In the genomic region with DNA sequence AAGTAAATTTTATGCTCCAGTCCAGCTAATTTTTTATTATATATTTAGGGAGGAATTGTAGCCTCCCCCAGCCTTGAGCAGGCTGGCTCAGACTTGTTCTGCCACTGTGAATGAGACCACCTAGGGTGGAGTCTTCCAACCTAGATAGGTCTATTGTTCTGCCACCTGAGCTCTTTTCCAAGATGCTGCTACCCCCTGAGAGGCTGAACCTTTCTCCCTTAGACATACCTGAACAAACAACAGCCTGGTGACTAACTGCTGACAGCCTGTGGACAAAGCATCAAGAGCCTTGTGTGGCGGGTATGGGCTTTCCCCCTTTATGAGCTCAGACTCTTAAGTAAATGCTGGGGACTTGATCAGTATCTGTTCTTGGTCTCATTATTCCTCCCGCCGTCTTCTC, we compare ENCODE assay signal across 29 mouse cellular contexts. TPM values are rescaled to one million over a fixed set of nuclear protein-coding genes. Genes with fewer than 3 reads are reported as not detected.
"Had no signal": no experiment of that assay in that cellular context is flagged by ENCODE, and none has a peak within 500 bp of the region (broad histone marks: within the 10 kb centered on the region; RNA-seq: fewer than 3 reads in every experiment).

No protein-coding gene starts in this region.

RNA-seq across cellular contexts. Expression of a gene that starts 54.0 kb away (rescaled TPM):
- total RNA-seq: common myeloid progenitor, adult 5-6 weeks; forebrain, postnatal 0 days; gastrocnemius, adult 18-20 months; gastrocnemius, adult 2 months; gastrocnemius, adult 8-10 months; gastrocnemius, postnatal 10 days; gastrocnemius, postnatal 14 days; gastrocnemius, postnatal 25 days; gastrocnemius, postnatal 36 days; gastrocnemius, postnatal 4 days; granulocyte monocyte progenitor cell, adult 5-6 weeks; heart, adult 18-20 months; heart, adult 2 months; heart, adult 8-10 months had no signal
- polyA plus RNA-seq: embryonic facial prominence, embryonic 10.5 days; embryonic facial prominence, embryonic 11.5 days; embryonic facial prominence, embryonic 12.5 days; embryonic facial prominence, embryonic 13.5 days; embryonic facial prominence, embryonic 14.5 days; erythroblast, embryonic 14.5 days; forebrain, embryonic 10.5 days; forebrain, embryonic 11.5 days; forebrain, embryonic 12.5 days; forebrain, embryonic 13.5 days; forebrain, embryonic 14.5 days; forebrain, embryonic 15.5 days; forebrain, embryonic 16.5 days; heart, adult 2 months; heart, embryonic 10.5 days; heart, embryonic 11.5 days had no signal
